Mouse (Mus musculus) gastrocnemius, postnatal 14 days (tissue): ENCODE results near the gene Gm38392. TPM values are rescaled to one million over a fixed set of nuclear protein-coding genes. Genes with fewer than 3 reads are reported as not detected.

Experiments
- DNase-seq: peaks from one replicate; pipeline ENCODE4 v3.0.0; 2021; ENCODE audit warnings: mixed read lengths
- intact Hi-C: fragments of 180-260 bp; cut with DNase I; formaldehyde crosslinking; loops from one replicate; pipeline ENCODE4 v1.15.1; 2025; ENCODE audit warnings: low total_unique reads
- microRNA-seq, 2 experiments: library from miRNA; unstranded; fragments of <30 nt; microRNA quantifications; one replicate each; pipeline ENCODE4 v1.2.0; 2021
- total RNA-seq, 2 experiments: library from RNA; stranded (reverse); gene quantifications; 2 replicates each; pipeline ENCODE4 v1.2.3; 2021

The Gm38392 gene
- total RNA-seq, 2 experiments from 2014 or later = 0.35 to 0.44 TPM

GRCm38 (mm10) chr3:88205563-88206491 is 81.2 kb downstream of the Gm38392 start:
- DNase-seq = no peak
- intact Hi-C loops = no loop called here

GRCm38 (mm10) chr3:88205176-88205562 is 81.8 kb downstream of the Gm38392 start:
- intact Hi-C loops = no loop called here
- no peak for DNase-seq

GRCm38 (mm10) chr3:88204751-88205150 is 82.3 kb downstream of the Gm38392 start:
- no peak for DNase-seq
- intact Hi-C loops = no loop called here

GRCm38 (mm10) chr3:88203999-88204700 is 82.9 kb downstream of the Gm38392 start:
- intact Hi-C loops = no loop called here
- DNase-seq = no peak

- intact Hi-C loops = no loop called here
- no peak for DNase-seq
Measured at GRCm38 (mm10) chr3:88203456-88203855, 83.6 kb downstream of the Gm38392 start.

GRCm38 (mm10) chr3:88202986-88203385 is 84.0 kb downstream of the Gm38392 start:
- intact Hi-C loops = no loop called here
- DNase-seq = no peak

GRCm38 (mm10) chr3:88201640-88202039 is 85.4 kb downstream of the Gm38392 start:
- intact Hi-C loops = no loop called here
- no peak for DNase-seq

- intact Hi-C loops = no loop called here
- no peak for DNase-seq
Measured at GRCm38 (mm10) chr3:88200972-88201330, 86.1 kb downstream of the Gm38392 start.

- intact Hi-C loops = no loop called here
- no peak for DNase-seq
Measured at GRCm38 (mm10) chr3:88200161-88200971, 86.6 kb downstream of the Gm38392 start.

GRCm38 (mm10) chr3:88199541-88200110 is 87.4 kb downstream of the Gm38392 start:
- intact Hi-C loops = no loop called here
- no peak for DNase-seq

GRCm38 (mm10) chr3:88198505-88199020 is 88.4 kb downstream of the Gm38392 start:
- intact Hi-C loops = no loop called here
- no peak for DNase-seq

GRCm38 (mm10) chr3:88197741-88198504 is 89.1 kb downstream of the Gm38392 start:
- DNase-seq = no peak
- intact Hi-C loops = loop anchor here (2.0 kb wide), 1 partner anchor 43 kb away; no protein-coding TSS in a partner anchor

Small RNAs within 50 kb of the gene (microRNA-seq; reads per million reads assigned to microRNA genes)
- gene Gm25641 = 0 reads per million in 2 experiments
- 0 reads per million in 2 experiments for gene Mir3093
- gene Mir9-1 = 0 reads per million in 2 experiments

Other genes with a start within 250 kb of the Gm38392 start
- gene Gpatch4, start 244.1 kb downstream of the Gm38392 start, total RNA-seq = 10 to 100 TPM; 11.3 to 15.0 TPM
- 10 to 100 TPM; 47.1 to 47.4 TPM for gene Naxe, start 228.7 kb downstream of the Gm38392 start, total RNA-seq
- not detected for gene Ttc24, start 208.9 kb downstream of the Gm38392 start, total RNA-seq
- 1 to 10 TPM; 2.5 to 2.7 TPM for gene Iqgap3, start 205.2 kb downstream of the Gm38392 start, total RNA-seq
- 100 to 1,000 TPM; 136 to 137 TPM for gene Mef2d, start 144.8 kb downstream of the Gm38392 start, total RNA-seq
- gene Rhbg, start 32.5 kb downstream of the Gm38392 start, total RNA-seq = not detected
- 1 to 10 TPM; 5.8 to 8.5 TPM for gene Tsacc, start 9.8 kb upstream of the Gm38392 start, total RNA-seq
- 100 to 1,000 TPM; 132 to 151 TPM for gene Cct3, start 9.9 kb upstream of the Gm38392 start, total RNA-seq
- 10 to 100 TPM; 50.4 to 52.3 TPM for gene Glmp, start 37.8 kb upstream of the Gm38392 start, total RNA-seq
- gene Tmem79, start 48.9 kb upstream of the Gm38392 start, total RNA-seq = 1 to 10 TPM; 1.8 to 2.1 TPM
- gene Smg5, start 49.0 kb upstream of the Gm38392 start, total RNA-seq = 10 to 100 TPM; 29.2 to 32.4 TPM
- gene Paqr6, start 77.4 kb upstream of the Gm38392 start, total RNA-seq = 1 to 10 TPM in 1 of 2 experiments, under 1 TPM in 1; 0.22 to 1.5 TPM
- gene Bglap3, start 85.5 kb upstream of the Gm38392 start, total RNA-seq = not detected
- not detected for gene Bglap2, start 91.5 kb upstream of the Gm38392 start, total RNA-seq
- not detected for gene Bglap, start 97.3 kb upstream of the Gm38392 start, total RNA-seq
- gene Pmf1, start 123.1 kb upstream of the Gm38392 start, total RNA-seq = 10 to 100 TPM; 30.1 to 31.9 TPM
- 10 to 100 TPM; 11.4 to 11.9 TPM for gene Slc25a44, start 137.9 kb upstream of the Gm38392 start, total RNA-seq
- 1 to 10 TPM; 2.1 to 2.2 TPM for gene Sema4a, start 174.0 kb upstream of the Gm38392 start, total RNA-seq
- gene Lmna, start 222.7 kb upstream of the Gm38392 start, total RNA-seq = 100 to 1,000 TPM; 125 to 161 TPM
- 1 to 10 TPM in 1 of 2 experiments, under 1 TPM in 1; 0.64 to 1.6 TPM for gene Mex3a, start 245.2 kb upstream of the Gm38392 start, total RNA-seq